Mouse (Mus musculus) hindbrain, embryonic 11.5 days (tissue): ENCODE results near the gene Gm20441. TPM values are rescaled to one million over a fixed set of nuclear protein-coding genes. Genes with fewer than 3 reads are reported as not detected.

Experiments used
- ATAC-seq: fragments of 200-750 bp; cut with Nextera tagmentation; 2 replicates; pipeline ENCODE4 v1.8.0; 2017; ENCODE audit warnings: mild to moderate bottlenecking, moderate TSS enrichment, moderate library complexity; ENCODE audit not compliant: low FRiP score
- DNase-seq: peaks from one replicate; pipeline ENCODE4 v3.0.0-alpha.2; 2015; ENCODE audit warnings: low spot score
- H3K27ac ChIP-seq: fragments of 300-500 bp; sonication (generic); 2 replicates; pipeline ENCODE4 v1.5.1; 2014; ENCODE audit warnings: mild to moderate bottlenecking, low read depth, low read length
- H3K27me3 ChIP-seq: fragments of 300-500 bp; sonication (generic); 2 replicates; pipeline ENCODE4 v1.6.1; 2014; ENCODE audit warnings: mild to moderate bottlenecking, low read length, moderate library complexity, mixed read lengths; ENCODE audit not compliant: control insufficient read depth, insufficient read depth
- H3K36me3 ChIP-seq: fragments of 300-500 bp; sonication (generic); 2 replicates; pipeline ENCODE4 v1.6.1; 2014; ENCODE audit warnings: mild to moderate bottlenecking, low read length, moderate library complexity, mixed read lengths; ENCODE audit not compliant: control insufficient read depth, insufficient read depth
- H3K4me1 ChIP-seq: fragments of 300-500 bp; sonication (generic); replicated peaks from 2 replicates; pipeline ENCODE4 v1.6.1; 2014; ENCODE audit warnings: low read length, mixed read lengths; ENCODE audit not compliant: control insufficient read depth, insufficient read depth
- H3K4me2 ChIP-seq: fragments of 300-500 bp; sonication (generic); replicated peaks from 2 replicates; pipeline ENCODE4 v1.6.1; 2014; ENCODE audit warnings: mild to moderate bottlenecking, low read depth, low read length
- H3K4me3 ChIP-seq: fragments of 300-500 bp; sonication (generic); 2 replicates; pipeline ENCODE4 v1.5.1; 2014; ENCODE audit warnings: low read depth, low read length
- H3K9ac ChIP-seq: fragments of 300-500 bp; sonication (generic); 2 replicates; pipeline ENCODE4 v1.6.1; 2014; ENCODE audit warnings: low read depth, low read length
- H3K9me3 ChIP-seq: fragments of 300-500 bp; sonication (generic); 2 replicates; pipeline ENCODE4 v1.6.1; 2016; ENCODE audit warnings: low read length; ENCODE audit not compliant: control insufficient read depth
- WGBS: fragments of 180-500 bp; shearing (Covaris S2); extraction: QIAGEN DNeasy Blood & Tissue Kit; methylation state at CpG from one replicate; pipeline ENCODE4 v1.1.7; 2014; 5-methylcytosine and 5-hydroxymethylcytosine counted together
- polyA plus RNA-seq: library from polyadenylated mRNA; unstranded; fragments of >200 nt; fragmentation: Nextera tagmentation; extraction: Ambion mirVana; gene quantifications from 2 replicates; pipeline ENCODE4 v1.2.1, GENCODE M21; 2014

Gm20441 gene
- polyA plus RNA-seq, 1 experiment from 2014 or later: not detected

- Histone ChIP-seq H3K27me3 (no peaks in the 10 kb centered on the region), H3K27ac (no peak overlapping the region), H3K4me3 (no peak overlapping the region), H3K9me3 (no peaks in the 10 kb centered on the region), H3K9ac (no peak overlapping the region), H3K4me2 (no peak overlapping the region), H3K4me1 (0 out of 2 replicates have a peak, but pooled peaks cover 4% of the 10 kb centered on the region), H3K36me3 (no peaks in the 10 kb centered on the region)
- no peak for DNase-seq
- ATAC-seq: no peak
- WGBS: 91% methylated on average over 3 of the region's 3 CpGs
These were observed 20.4 kb downstream of the Gm20441 start for GRCm38 (mm10) chr10:75760311-75760710.

GRCm38 (mm10) chr10:75756719-75757118 is 24.0 kb downstream of the Gm20441 start:
- H3K36me3 ChIP-seq: peaks cover 7% of the 10 kb centered on the region; the same call in 1 of the 2 replicates

GRCm38 (mm10) chr10:75744017-75744416 is 36.7 kb downstream of the Gm20441 start:
- no peak overlapping the region for H3K9ac ChIP-seq
- H3K9me3 ChIP-seq: no peaks in the 10 kb centered on the region
- H3K4me1 ChIP-seq: no peaks in the 10 kb centered on the region
- peak; percentile 85 for DNase-seq
- H3K27ac ChIP-seq: no peak overlapping the region
- no peaks in the 10 kb centered on the region for H3K27me3 ChIP-seq
- WGBS: 44% methylated on average over 3 of the region's 3 CpGs
- H3K4me2 ChIP-seq: no peak overlapping the region
- H3K36me3 ChIP-seq: no peaks in the 10 kb centered on the region; the same call in 1 of the 2 replicates
- H3K4me3 ChIP-seq: no peak overlapping the region
- peak; percentile 78; the same call in 1 of the 2 replicates for ATAC-seq

More at GRCm38 (mm10) chr10:75756719-75757118, 24.0 kb downstream of the Gm20441 start:
- Histone ChIP-seq H3K27me3 (no peaks in the 10 kb centered on the region), H3K4me1 (no peaks in the 10 kb centered on the region), H3K9me3 (no peaks in the 10 kb centered on the region), H3K27ac (no peak overlapping the region), H3K4me2 (no peak overlapping the region), H3K9ac (no peak overlapping the region), H3K4me3 (no peak overlapping the region)
- ATAC-seq: no peak
- DNase-seq: no peak
- WGBS: 95% methylated on average over 11 of the region's 11 CpGs

GRCm38 (mm10) chr10:75743369-75743768 is 37.4 kb downstream of the Gm20441 start:
- H3K27me3 ChIP-seq: no peaks in the 10 kb centered on the region
- H3K9ac ChIP-seq: no peak overlapping the region
- no peak overlapping the region for H3K4me2 ChIP-seq
- no peaks in the 10 kb centered on the region for H3K4me1 ChIP-seq
- ATAC-seq (no peak), DNase-seq (no peak)
- H3K27ac ChIP-seq: no peak overlapping the region
- H3K4me3 ChIP-seq: no peak overlapping the region
- H3K9me3 ChIP-seq: no peaks in the 10 kb centered on the region
- H3K36me3 ChIP-seq: no peaks in the 10 kb centered on the region; the same call in 1 of the 2 replicates
- 91% methylated on average over 12 of the region's 12 CpGs for whole genome bisulfite sequencing

- no peaks in the 10 kb centered on the region; the same call in 1 of the 2 replicates for H3K36me3 ChIP-seq
These were observed 39.9 kb downstream of the Gm20441 start for GRCm38 (mm10) chr10:75740866-75741265.

GRCm38 (mm10) chr10:75725449-75725848 is 55.3 kb downstream of the Gm20441 start:
- Histone ChIP-seq H3K9me3 (no peaks in the 10 kb centered on the region), H3K36me3 (peaks cover 12% of the 10 kb centered on the region; the same call in 1 of the 2 replicates)
- WGBS: 90% methylated on average over 7 of the region's 7 CpGs

More at GRCm38 (mm10) chr10:75740866-75741265, 39.9 kb downstream of the Gm20441 start:
- Histone ChIP-seq H3K9ac (no peak overlapping the region), H3K4me2 (no peak overlapping the region), H3K9me3 (no peaks in the 10 kb centered on the region), H3K27ac (no peak overlapping the region), H3K4me3 (no peak overlapping the region), H3K27me3 (no peaks in the 10 kb centered on the region), H3K4me1 (no peaks in the 10 kb centered on the region)
- WGBS: 95% methylated on average over 3 of the region's 3 CpGs
- no peak for DNase-seq
- no peak for ATAC-seq

More at GRCm38 (mm10) chr10:75725449-75725848, 55.3 kb downstream of the Gm20441 start:
- ATAC-seq (no peak), DNase-seq (no peak)
- no peaks in the 10 kb centered on the region for H3K27me3 ChIP-seq
- no peak overlapping the region for H3K9ac ChIP-seq
- no peak overlapping the region for H3K4me3 ChIP-seq
- H3K4me1 ChIP-seq: no peaks in the 10 kb centered on the region
- H3K4me2 ChIP-seq: no peak overlapping the region
- H3K27ac ChIP-seq: no peak overlapping the region

Other genes with a start within 250 kb of the Gm20441 start
- 4.8 and 6.2 TPM in 2 replicates for gene Lrrc75b, start 220.6 kb downstream of the Gm20441 start, polyA plus RNA-seq
- gene Ggt1, start 219.3 kb downstream of the Gm20441 start, polyA plus RNA-seq: 1.7 and 2.2 TPM in 2 replicates
- gene Ggt5, start 191.6 kb downstream of the Gm20441 start, polyA plus RNA-seq: 0.31 and 0.66 TPM in 2 replicates
- gene Susd2, start 136.9 kb downstream of the Gm20441 start, polyA plus RNA-seq: 2.1 and 2.7 TPM in 2 replicates
- 34.8 and 40.9 TPM in 2 replicates for gene Cabin1, start 16.6 kb downstream of the Gm20441 start, polyA plus RNA-seq
- 89.1 and 91.7 TPM in 2 replicates for gene Ddt, start 7.5 kb downstream of the Gm20441 start, polyA plus RNA-seq
- gene Gstt3, start 460 bp upstream of the Gm20441 start, polyA plus RNA-seq: 1.9 and 2.4 TPM in 2 replicates
- gene Gstt1, start 17.6 kb upstream of the Gm20441 start, polyA plus RNA-seq: 5.0 and 5.6 TPM in 2 replicates
- gene Gstt4, start 41.6 kb upstream of the Gm20441 start, polyA plus RNA-seq: not detected in 2 replicates
- gene Gstt2, start 56.5 kb upstream of the Gm20441 start, polyA plus RNA-seq: 7.8 and 10.0 TPM in 2 replicates
- gene Mif, start 79.3 kb upstream of the Gm20441 start, polyA plus RNA-seq: 1,947 and 1,962 TPM in 2 replicates
- 2.9 and 3.3 TPM in 2 replicates for gene Derl3, start 112.5 kb upstream of the Gm20441 start, polyA plus RNA-seq
- 279 and 282 TPM in 2 replicates for gene Smarcb1, start 140.7 kb upstream of the Gm20441 start, polyA plus RNA-seq
- gene Chchd10, start 152.2 kb upstream of the Gm20441 start, polyA plus RNA-seq: 8.0 and 9.3 TPM in 2 replicates
- gene Mmp11, start 155.5 kb upstream of the Gm20441 start, polyA plus RNA-seq: 32.2 and 36.1 TPM in 2 replicates
- 1.3 and 2.0 TPM in 2 replicates for gene Gm867, start 159.7 kb upstream of the Gm20441 start, polyA plus RNA-seq
- 0.43 TPM in 1 of 2 replicates, not detected in the other for gene Vpreb3, start 162.1 kb upstream of the Gm20441 start, polyA plus RNA-seq
- 0.22 TPM in 1 of 2 replicates, not detected in the other for gene Gm5134, start 173.6 kb upstream of the Gm20441 start, polyA plus RNA-seq